Mouse (Mus musculus): ENCODE measurements around the gene Arf3. TPM values are rescaled to one million over a fixed set of nuclear protein-coding genes. Genes with fewer than 3 reads are reported as not detected.

Gene Arf3
- polyA plus RNA-seq, 1 experiment from 2014 or later: 31.8 TPM

DNA sequence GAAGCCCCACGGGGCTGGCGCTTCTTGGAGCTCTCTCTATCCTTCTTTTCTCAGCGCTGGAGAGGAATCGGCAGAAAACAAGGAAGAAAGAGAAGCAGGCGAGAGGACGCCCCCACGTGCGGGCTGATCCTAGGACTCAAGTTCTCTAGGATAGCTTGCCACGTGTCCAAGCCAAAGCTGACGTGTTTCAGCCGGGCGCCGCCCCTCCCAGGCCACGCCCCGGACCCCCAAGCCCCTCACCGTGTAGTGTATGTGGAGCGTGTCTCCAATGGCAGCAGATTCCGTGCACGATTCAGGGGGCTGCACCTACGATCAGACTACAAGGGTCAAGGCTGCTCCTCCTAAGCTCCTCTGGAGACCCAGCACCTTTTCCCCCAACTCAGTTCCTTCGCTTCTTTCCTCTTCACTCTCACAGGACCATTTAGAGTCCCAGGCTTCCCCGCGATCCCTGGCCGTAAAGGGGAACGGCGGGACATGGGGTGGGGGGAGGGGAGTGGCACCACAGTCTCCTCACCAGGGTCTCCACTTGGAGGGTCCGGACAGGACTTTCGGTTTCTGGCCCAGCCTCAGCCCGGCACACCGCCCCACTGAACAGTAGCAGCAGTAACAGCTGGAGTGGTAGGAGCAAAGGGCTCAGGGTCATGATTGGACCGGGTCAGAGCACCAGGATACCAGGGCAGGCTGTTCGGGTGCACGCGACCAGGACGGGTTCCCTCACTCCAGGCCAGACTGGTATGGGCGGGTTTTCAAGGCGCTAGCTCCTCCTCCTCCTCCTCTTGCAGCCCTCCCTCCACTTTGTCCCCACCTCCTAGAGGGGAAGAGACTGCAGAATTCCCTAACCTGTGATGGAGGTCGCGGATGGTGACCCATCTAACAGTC is 35.3 kb downstream of the Arf3 start, which contains the start of gene Fkbp11:
Gene Fkbp11, minus strand, starts transcription at position 756 of the 879 bp plus-strand sequence.
- Histone ChIP-seq H3K27ac (ENCODE audit: low read depth, low read length) (no peak within 1 kb of the TSS), H3K27me3 (replicated peaks; ENCODE audit: control insufficient read depth, insufficient read depth, low read length) (0 out of 2 replicates have a peak, but pooled peaks cover 2% of the 10 kb centered on the region), H3K4me3 (ENCODE audit: low read depth, low read length) (peak within 1 kb of the TSS; percentile 61), H3K9ac (ENCODE audit: low read depth, low read length) (peak within 1 kb of the TSS; percentile 50), H3K9me3 (ENCODE audit: control insufficient read depth) (no peaks in the 10 kb centered on the region), H3K4me1 (replicated peaks; ENCODE audit: control insufficient read depth, insufficient read depth, low read length) (no peaks in the 10 kb centered on the region; the same call in 1 of the 2 replicates), H3K36me3 (ENCODE audit: control insufficient read depth, insufficient read depth) (no peaks in the 10 kb centered on the region), H3K4me2 (replicated peaks; ENCODE audit: low read depth) (peak within 1 kb of the TSS; percentile 98)
- 2% methylated on average over 39 of the region's 39 CpGs for WGBS
- ATAC-seq: peak; percentile 63
- no peak for TF ChIP-seq CTCF (IDR thresholded peaks at IDR 0.05; ENCODE audit: low read depth)

DNA sequence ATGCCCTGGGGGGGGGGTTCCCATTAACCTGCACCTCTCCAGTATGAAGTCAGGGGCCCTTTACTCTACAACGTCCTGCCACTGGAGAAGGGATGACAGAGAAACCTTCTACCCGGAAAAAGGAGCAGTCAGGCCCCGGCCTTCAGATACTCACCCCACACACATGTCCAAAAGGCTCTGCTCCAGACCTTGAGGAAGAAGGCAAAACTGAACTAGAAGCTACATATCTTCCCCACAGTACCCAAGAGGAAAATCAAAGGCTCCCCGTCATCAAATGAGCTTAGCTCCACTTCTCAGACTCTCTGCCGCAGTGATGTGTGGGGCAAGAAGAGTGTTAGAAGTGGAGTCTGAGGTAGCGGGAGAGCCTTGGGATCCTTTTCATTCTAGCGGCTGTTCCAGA is 36.3 kb downstream of the Arf3 start:
- ATAC-seq: no peak
- WGBS: 56% methylated on average over 7 of the region's 7 CpGs
- peak overlapping the region; percentile 61; the same call in 1 of the 2 replicates for H3K4me3 ChIP-seq (ENCODE audit: low read depth, low read length)

DNA sequence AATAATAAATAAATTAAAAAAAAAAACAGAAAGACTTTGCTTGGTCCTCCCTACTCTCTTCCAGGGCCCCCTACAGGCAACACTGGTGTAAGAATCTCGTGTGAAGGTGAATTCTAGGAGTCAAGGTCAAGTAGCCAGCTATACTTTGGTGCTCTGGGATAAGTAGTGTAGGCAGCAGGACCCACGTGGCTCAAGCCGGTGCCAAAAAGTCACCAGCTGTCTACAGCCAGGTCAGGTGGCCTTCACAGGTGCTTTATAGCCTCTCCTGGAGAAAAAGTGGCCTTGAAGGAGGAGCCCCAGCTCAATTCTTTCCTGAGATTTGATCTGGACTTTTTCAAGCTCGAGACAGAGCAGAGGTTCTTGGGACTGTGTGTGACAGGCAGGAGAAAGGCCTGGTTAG is 36.9 kb downstream of the Arf3 start:
- TF ChIP-seq CTCF (IDR thresholded peaks at IDR 0.05; ENCODE audit: low read depth): no peak
- no peaks in the 10 kb centered on the region for H3K9me3 ChIP-seq (ENCODE audit: control insufficient read depth)
- WGBS: 85% methylated on average over 4 of the region's 4 CpGs
- H3K9ac ChIP-seq (ENCODE audit: low read depth, low read length): no peak overlapping the region
- H3K4me3 ChIP-seq (ENCODE audit: low read depth, low read length): no peak overlapping the region
- ATAC-seq: no peak
- no peak overlapping the region for H3K4me2 ChIP-seq (replicated peaks; ENCODE audit: low read depth)
- H3K27me3 ChIP-seq (replicated peaks; ENCODE audit: control insufficient read depth, insufficient read depth, low read length): 0 out of 2 replicates have a peak, but pooled peaks cover 2% of the 10 kb centered on the region
- no peaks in the 10 kb centered on the region; the same call in 1 of the 2 replicates for H3K4me1 ChIP-seq (replicated peaks; ENCODE audit: control insufficient read depth, insufficient read depth, low read length)
- no peaks in the 10 kb centered on the region for H3K36me3 ChIP-seq (ENCODE audit: control insufficient read depth, insufficient read depth)
- no peak overlapping the region for H3K27ac ChIP-seq (ENCODE audit: low read depth, low read length)

More for the DNA sequence above, 36.3 kb downstream of the Arf3 start:
- Histone ChIP-seq H3K4me2 (replicated peaks; ENCODE audit: low read depth) (peak overlapping the region; percentile 98), H3K9me3 (ENCODE audit: control insufficient read depth) (no peaks in the 10 kb centered on the region), H3K9ac (ENCODE audit: low read depth, low read length) (no peak overlapping the region), H3K27ac (ENCODE audit: low read depth, low read length) (no peak overlapping the region), H3K27me3 (replicated peaks; ENCODE audit: control insufficient read depth, insufficient read depth, low read length) (0 out of 2 replicates have a peak, but pooled peaks cover 2% of the 10 kb centered on the region), H3K36me3 (ENCODE audit: control insufficient read depth, insufficient read depth) (no peaks in the 10 kb centered on the region), H3K4me1 (replicated peaks; ENCODE audit: control insufficient read depth, insufficient read depth, low read length) (no peaks in the 10 kb centered on the region; the same call in 1 of the 2 replicates)
- TF ChIP-seq CTCF (IDR thresholded peaks at IDR 0.05; ENCODE audit: low read depth): no peak

DNA sequence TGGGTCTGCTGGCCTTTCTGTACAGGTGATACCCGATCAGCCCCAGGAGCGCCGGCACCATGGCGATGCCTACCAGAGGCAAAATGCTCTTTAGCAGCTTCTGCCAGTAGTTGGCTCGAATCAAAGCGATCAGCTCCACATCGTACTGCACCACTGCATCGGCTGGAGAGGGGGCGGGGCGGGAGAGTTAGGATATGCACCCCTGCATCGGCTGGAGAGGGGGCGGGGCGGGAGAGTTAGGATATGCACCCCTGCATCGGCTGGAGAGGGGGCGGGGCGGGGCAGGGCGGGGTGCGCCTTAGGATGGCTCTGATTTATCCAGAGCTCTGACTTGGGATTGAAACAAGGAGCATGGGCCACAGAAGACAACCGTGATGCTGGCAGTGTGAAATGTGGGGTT is 38.6 kb downstream of the Arf3 start:
- no peak overlapping the region for H3K27ac ChIP-seq (ENCODE audit: low read depth, low read length)
- H3K4me1 ChIP-seq (replicated peaks; ENCODE audit: control insufficient read depth, insufficient read depth, low read length): no peaks in the 10 kb centered on the region; the same call in 1 of the 2 replicates
- ATAC-seq: no peak
- H3K4me2 ChIP-seq (replicated peaks; ENCODE audit: low read depth): peak overlapping the region; percentile 30; the same call in 1 of the 2 replicates
- 33% methylated on average over 19 of the region's 19 CpGs for WGBS
- 0 out of 2 replicates have a peak, but pooled peaks cover 2% of the 10 kb centered on the region for H3K27me3 ChIP-seq (replicated peaks; ENCODE audit: control insufficient read depth, insufficient read depth, low read length)
- no peaks in the 10 kb centered on the region for H3K36me3 ChIP-seq (ENCODE audit: control insufficient read depth, insufficient read depth)
- TF ChIP-seq CTCF (IDR thresholded peaks at IDR 0.05; ENCODE audit: low read depth): no peak
- no peak overlapping the region for H3K4me3 ChIP-seq (ENCODE audit: low read depth, low read length)
- H3K9me3 ChIP-seq (ENCODE audit: control insufficient read depth): no peaks in the 10 kb centered on the region
- no peak overlapping the region for H3K9ac ChIP-seq (ENCODE audit: low read depth, low read length)

DNA sequence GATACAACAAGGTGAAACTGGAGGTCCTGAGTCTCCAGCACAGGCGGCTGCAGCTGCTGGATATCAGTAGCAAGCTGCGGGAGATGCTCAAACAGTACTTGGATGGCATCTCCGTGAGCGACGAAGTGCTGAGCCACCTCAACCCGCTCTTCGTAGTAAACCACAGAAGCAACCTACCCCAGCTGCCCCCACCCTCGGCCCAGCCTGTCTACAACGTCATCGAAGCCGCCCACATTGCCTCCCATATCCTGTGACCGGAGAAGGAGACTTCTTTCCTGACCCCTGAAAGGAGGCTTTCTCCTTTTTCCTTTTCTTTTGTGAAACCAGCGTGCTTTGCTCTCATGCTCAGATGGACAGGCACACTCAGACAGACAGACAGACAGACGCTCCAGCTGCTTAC is 40.2 kb downstream of the Arf3 start:
- H3K36me3 ChIP-seq (ENCODE audit: control insufficient read depth, insufficient read depth): no peaks in the 10 kb centered on the region
- no peaks in the 10 kb centered on the region; the same call in 1 of the 2 replicates for H3K4me1 ChIP-seq (replicated peaks; ENCODE audit: control insufficient read depth, insufficient read depth, low read length)
- H3K4me2 ChIP-seq (replicated peaks; ENCODE audit: low read depth): no peak overlapping the region
- H3K9me3 ChIP-seq (ENCODE audit: control insufficient read depth): no peaks in the 10 kb centered on the region
- TF ChIP-seq CTCF (IDR thresholded peaks at IDR 0.05; ENCODE audit: low read depth): no peak
- no peak overlapping the region for H3K9ac ChIP-seq (ENCODE audit: low read depth, low read length)
- H3K4me3 ChIP-seq (ENCODE audit: low read depth, low read length): no peak overlapping the region
- no peak overlapping the region for H3K27ac ChIP-seq (ENCODE audit: low read depth, low read length)
- 65% methylated on average over 14 of the region's 14 CpGs for WGBS
- ATAC-seq: no peak
- H3K27me3 ChIP-seq (replicated peaks; ENCODE audit: control insufficient read depth, insufficient read depth, low read length): no peaks in the 10 kb centered on the region

DNA sequence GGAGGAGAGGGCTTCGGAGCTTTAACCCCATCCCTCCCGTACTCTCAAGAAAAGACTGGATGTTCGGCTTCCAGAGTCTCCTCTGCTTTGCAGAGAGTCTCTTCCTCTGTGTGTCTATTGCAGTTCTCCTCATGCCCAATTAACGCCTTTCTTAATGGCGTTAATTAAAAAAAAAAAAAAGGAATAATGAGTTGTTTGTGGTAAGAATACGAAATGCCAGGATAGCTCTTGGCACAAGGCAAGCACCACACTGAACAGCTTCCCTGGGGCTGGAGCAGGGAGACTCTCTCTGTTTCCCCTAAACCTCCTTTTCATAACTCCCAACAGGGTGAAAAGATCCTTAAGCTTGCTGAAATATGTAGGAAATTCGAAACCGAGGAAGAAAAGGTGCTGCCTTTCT is 40.8 kb downstream of the Arf3 start:
- Histone ChIP-seq H3K4me3 (ENCODE audit: low read depth, low read length) (no peak overlapping the region), H3K36me3 (ENCODE audit: control insufficient read depth, insufficient read depth) (no peaks in the 10 kb centered on the region), H3K27ac (ENCODE audit: low read depth, low read length) (no peak overlapping the region), H3K4me2 (replicated peaks; ENCODE audit: low read depth) (no peak overlapping the region), H3K9ac (ENCODE audit: low read depth, low read length) (no peak overlapping the region), H3K27me3 (replicated peaks; ENCODE audit: control insufficient read depth, insufficient read depth, low read length) (no peaks in the 10 kb centered on the region), H3K4me1 (replicated peaks; ENCODE audit: control insufficient read depth, insufficient read depth, low read length) (no peaks in the 10 kb centered on the region; the same call in 1 of the 2 replicates), H3K9me3 (ENCODE audit: control insufficient read depth) (no peaks in the 10 kb centered on the region)
- WGBS: 86% methylated on average over 8 of the region's 8 CpGs
- no peak for ATAC-seq
- no peak for TF ChIP-seq CTCF (IDR thresholded peaks at IDR 0.05; ENCODE audit: low read depth)
